Mouse (Mus musculus) right cerebral cortex, postnatal 14 days (tissue): ENCODE measurements around the gene Fshr.

Experiments used
- DNase-seq: peaks from one replicate; pipeline ENCODE4 v3.0.0; 2022

The Fshr gene

DNA sequence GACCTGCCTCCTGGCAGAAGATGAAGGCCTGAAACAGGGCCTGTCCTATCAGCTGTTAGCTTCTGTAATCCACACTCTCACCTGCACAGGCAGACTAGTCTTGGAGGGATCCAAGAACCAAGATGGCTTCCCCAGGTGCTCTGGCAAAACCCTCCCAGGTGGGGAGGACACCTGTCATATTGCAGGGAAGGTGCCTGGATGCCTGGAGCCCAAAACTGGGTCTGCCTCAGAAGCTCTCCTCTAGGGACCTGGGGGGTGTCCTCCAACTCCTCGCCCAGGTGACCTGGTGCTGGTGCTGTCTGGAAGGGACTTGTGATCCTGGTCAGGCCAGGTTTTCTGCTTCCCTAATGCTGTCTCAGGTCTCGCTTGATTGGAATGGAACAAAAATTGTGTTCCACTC, 167.5 kb downstream of the Fshr start:
- DNase-seq, result no peak

GRCm38 (mm10) chr17:89019518-89019917, 181.0 kb downstream of the Fshr start:
- DNase-seq, result no peak

- no peak for DNase-seq
Measured at GRCm38 (mm10) chr17:89017002-89017401, 183.5 kb downstream of the Fshr start.

- DNase-seq, result no peak
Measured at GRCm38 (mm10) chr17:89013691-89014090, 186.8 kb downstream of the Fshr start.

DNA sequence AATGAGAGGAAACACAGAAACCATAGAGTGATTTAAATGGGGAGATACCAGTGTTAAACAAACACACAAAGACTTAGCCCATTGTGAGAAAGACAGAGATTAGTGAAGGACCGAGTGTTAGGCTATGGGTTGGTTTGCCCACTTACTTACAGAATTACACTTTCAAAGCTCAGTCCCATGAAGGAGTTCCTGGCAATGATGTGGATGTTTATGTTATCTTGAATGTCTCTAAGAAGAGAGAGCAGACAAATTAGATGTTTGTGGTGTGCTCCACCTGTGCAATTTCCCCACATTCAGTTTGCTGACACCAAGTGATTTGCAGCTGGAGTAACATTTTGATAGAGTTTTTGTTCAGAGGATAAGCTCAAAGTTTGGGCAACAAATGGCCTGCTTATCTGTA, 191.4 kb downstream of the Fshr start:
- no peak for DNase-seq

GRCm38 (mm10) chr17:89008680-89009079, 191.8 kb downstream of the Fshr start:
- no peak for DNase-seq

DNA sequence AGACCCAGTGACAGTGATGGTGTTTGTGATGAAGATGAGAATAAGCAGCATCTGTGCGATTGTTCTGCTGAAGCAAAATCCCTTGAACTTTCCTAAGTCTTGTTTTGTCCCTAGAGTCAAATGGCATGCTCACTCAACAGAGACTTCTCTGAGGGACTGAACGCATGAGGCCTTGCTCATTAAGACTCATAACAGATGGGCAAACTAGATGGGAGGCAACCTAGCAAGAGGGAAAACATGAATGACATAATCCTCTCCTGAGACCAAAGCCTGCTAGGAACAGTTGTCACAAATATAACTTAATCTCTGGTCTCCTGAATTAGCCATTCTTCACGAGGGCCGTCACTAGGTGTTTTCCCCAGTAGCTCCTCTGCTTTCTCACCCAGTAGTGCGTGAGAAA, 194.5 kb downstream of the Fshr start:
- DNase-seq, result no peak

- no peak for DNase-seq
Measured at GRCm38 (mm10) chr17:88999907-89000306, 200.6 kb downstream of the Fshr start.

DNA sequence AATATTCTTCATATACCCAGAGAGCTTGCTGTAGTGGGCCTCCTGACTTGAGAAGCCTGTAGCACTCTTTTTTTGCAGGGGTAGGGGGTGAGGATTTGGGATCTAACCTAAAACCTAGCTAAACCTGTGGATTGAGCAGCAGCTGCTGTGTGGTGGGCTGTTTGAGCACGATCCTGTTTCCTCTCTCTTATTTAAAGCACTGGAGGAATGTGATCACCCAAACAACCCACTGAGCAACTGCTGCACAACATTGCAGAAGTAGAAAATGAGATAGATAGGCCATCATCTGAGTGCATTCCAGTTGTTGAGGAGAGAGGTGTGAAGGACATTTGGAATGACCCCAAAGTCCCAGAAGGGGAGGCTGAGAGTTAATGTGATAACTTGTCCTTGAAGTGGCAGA, 202.2 kb downstream of the Fshr start:
- DNase-seq, result no peak

- DNase-seq, result no peak
Measured at GRCm38 (mm10) chr17:88991238-88991637, 209.2 kb downstream of the Fshr start.

DNA sequence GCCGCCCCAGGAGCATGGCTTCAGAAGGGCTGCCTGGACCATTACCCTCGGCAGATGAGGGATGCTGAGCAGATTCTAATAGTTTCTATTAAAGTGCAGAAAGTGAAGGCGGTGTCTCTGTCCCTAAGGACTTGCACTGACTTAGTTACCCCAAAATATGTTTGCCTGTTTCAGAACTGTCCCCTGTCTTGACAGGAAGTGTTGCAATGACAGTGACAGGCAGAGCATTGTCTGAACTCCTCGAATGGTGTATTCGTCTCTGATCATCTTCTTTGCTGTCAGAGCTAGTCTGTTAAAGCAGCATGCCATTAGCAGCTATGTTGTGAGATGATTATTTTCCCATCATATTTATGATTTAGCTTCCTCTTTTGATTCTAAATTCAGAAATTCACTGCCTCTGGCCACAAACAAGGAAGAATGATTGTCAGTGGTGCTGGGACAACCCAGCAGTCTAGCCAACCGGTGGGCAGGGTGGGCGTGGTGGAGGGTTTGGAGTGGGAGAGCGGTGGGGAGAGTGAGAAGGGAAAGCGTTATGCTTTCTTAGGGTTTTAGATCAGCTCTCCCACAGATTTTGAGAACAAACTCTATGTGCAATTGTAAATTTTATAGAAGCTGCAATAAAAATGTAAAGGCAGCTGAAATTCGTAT, 219.6 kb downstream of the Fshr start:
- DNase-seq, result no peak

- no peak for DNase-seq
Measured at GRCm38 (mm10) chr17:88974538-88974937, 225.9 kb downstream of the Fshr start.

GRCm38 (mm10) chr17:88966028-88966427, 234.4 kb downstream of the Fshr start:
- no peak for DNase-seq

- peak; percentile 51 for DNase-seq
Measured at GRCm38 (mm10) chr17:88954011-88954410, 246.5 kb downstream of the Fshr start.

DNA sequence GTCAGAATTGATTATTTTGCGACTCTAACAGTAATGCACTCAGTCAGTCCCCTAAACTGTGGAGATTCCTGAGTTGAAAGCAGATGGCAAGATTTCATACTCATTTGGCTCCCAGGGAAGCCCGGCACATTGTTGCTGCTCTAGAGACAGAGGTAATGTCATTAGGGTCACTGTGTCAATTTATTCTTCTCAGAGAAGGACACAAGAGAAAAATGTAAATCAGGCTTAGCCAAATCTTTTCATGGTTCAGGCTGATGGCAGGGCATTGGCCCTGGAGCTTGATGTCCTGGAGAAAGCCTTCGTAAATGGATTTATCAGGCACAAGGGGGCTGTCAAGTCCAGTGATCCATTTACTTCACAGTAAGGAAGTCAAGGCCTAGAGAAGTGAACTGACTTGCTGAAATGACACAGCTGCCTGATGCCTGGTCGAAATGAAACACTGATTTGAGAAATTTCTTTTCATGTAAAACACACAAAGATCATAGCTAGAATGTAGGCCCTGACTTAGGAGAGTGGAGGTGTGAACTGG, 262.3 kb downstream of the Fshr start:
- no peak for DNase-seq

- peak; percentile 30 for DNase-seq
Measured at GRCm38 (mm10) chr17:88937341-88938152, 262.9 kb downstream of the Fshr start.

DNA sequence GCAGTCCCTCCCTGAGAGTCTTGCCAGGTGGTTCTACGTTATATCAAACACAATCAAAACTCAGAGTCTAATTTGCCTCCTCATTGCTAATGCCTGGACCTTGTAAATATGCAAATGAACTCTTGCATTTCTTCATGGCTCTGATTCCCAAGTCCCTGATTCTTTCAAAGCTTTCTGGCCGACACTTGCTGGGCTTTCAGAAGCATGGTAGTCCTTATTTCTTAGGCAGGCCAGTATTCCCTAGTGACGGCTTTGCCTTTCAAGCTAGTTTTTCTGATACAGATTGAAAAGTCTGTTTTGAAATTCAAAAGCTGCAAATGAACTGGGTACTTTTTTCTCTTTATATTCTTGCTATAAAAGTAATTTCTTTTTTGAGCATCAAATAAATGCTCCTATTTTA, 263.5 kb downstream of the Fshr start:
- DNase-seq, result no peak
